Comparison of ENCODE assay signal across 14 mouse cellular contexts in the genomic region with DNA sequence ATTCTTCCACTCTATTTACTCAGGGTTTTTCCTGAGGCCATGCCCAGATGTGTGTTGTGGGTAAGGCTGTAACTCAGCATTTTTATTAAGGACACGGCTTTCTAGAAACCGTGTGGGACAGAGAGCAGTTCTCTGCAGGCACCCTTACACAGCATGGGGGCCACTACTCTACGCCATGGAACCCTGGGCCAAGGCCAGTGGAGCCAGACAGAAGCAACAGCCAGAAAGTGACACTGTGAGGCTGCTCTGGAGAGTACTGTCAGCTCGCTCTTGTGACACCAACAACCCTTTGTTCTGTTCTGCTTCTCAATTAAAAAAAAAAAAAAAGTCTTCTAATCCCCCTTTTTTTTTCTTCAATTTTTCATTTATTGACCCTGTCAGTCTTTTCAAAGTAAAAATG.
DNase-seq lines count a peak whose midpoint lies in the region; ATAC-seq and TF ChIP-seq lines count a peak whose summit lies in the region.
"Had no signal": no experiment of that assay in that cellular context is flagged by ENCODE, and none has a peak within 500 bp of the region (broad histone marks: within the 10 kb centered on the region; RNA-seq: fewer than 3 reads in every experiment).

No protein-coding gene starts in this region.

- no peaks in the 10 kb centered on the region for H3K9me3 ChIP-seq in heart, embryonic 11.5 days (replicated peaks; ENCODE audit: control insufficient read depth, low read length)
- H3K9me3 ChIP-seq in midbrain, embryonic 14.5 days (ENCODE audit: control insufficient read depth, low read length) = no peaks in the 10 kb centered on the region
- H3K9me3 ChIP-seq in midbrain, embryonic 11.5 days (ENCODE audit: control insufficient read depth, low read length) = no peaks in the 10 kb centered on the region
- no peaks in the 10 kb centered on the region for H3K9me3 ChIP-seq in forebrain, embryonic 13.5 days (replicated peaks)
- no peaks in the 10 kb centered on the region for H3K9me3 ChIP-seq in limb, embryonic 14.5 days (ENCODE audit: control insufficient read depth, low read length)
- H3K9me3 ChIP-seq: liver, embryonic 15.5 days had no signal

- no peak for ATAC-seq in heart, embryonic 11.5 days (replicated peaks; ENCODE audit: insufficient number of reproducible peaks, low FRiP score, low TSS enrichment)
- ATAC-seq in midbrain, embryonic 14.5 days (ENCODE audit: low FRiP score, low TSS enrichment) = no peak
- no peak for ATAC-seq in midbrain, embryonic 11.5 days (ENCODE audit: low FRiP score)
- ATAC-seq in forebrain, embryonic 13.5 days = no peak
- no peak for ATAC-seq in limb, embryonic 14.5 days (ENCODE audit: low FRiP score, low read depth)
- no peak for ATAC-seq in CD4-positive, CD25-positive, alpha-beta regulatory T cell, adult 4 months

- no peaks in the 10 kb centered on the region for H3K36me3 ChIP-seq in heart, embryonic 11.5 days (ENCODE audit: control insufficient read depth, insufficient read depth, low read length)
- no peaks in the 10 kb centered on the region for H3K36me3 ChIP-seq in midbrain, embryonic 14.5 days (ENCODE audit: control insufficient read depth, insufficient read depth, low read length)
- no peaks in the 10 kb centered on the region for H3K36me3 ChIP-seq in midbrain, embryonic 11.5 days (ENCODE audit: control insufficient read depth, insufficient read depth, low read length)
- no peaks in the 10 kb centered on the region for H3K36me3 ChIP-seq in forebrain, embryonic 13.5 days (ENCODE audit: poor library complexity, severe bottlenecking)
- no peaks in the 10 kb centered on the region for H3K36me3 ChIP-seq in limb, embryonic 14.5 days (ENCODE audit: control insufficient read depth, insufficient read depth, low read length)
- H3K36me3 ChIP-seq: liver, embryonic 15.5 days had no signal

- no peak overlapping the region for H3K4me2 ChIP-seq in heart, embryonic 11.5 days
- H3K4me2 ChIP-seq in midbrain, embryonic 14.5 days (ENCODE audit: low read length) = no peak overlapping the region
- no peak overlapping the region for H3K4me2 ChIP-seq in midbrain, embryonic 11.5 days
- no peak overlapping the region; the same call in 1 of the 2 replicates for H3K4me2 ChIP-seq in forebrain, embryonic 13.5 days
- no peak overlapping the region for H3K4me2 ChIP-seq in limb, embryonic 14.5 days (replicated peaks; ENCODE audit: low read depth, low read length, severe bottlenecking)
- H3K4me2 ChIP-seq: liver, embryonic 15.5 days had no signal

- H3K27ac ChIP-seq in heart, embryonic 11.5 days (ENCODE audit: low read depth, low read length) = no peak overlapping the region
- H3K27ac ChIP-seq in midbrain, embryonic 14.5 days (replicated peaks; ENCODE audit: low read depth, low read length) = 0 out of 2 replicates have a peak overlapping the region, but pooled peaks have one; percentile 41
- no peak overlapping the region for H3K27ac ChIP-seq in midbrain, embryonic 11.5 days (ENCODE audit: low read depth, low read length)
- H3K27ac ChIP-seq in forebrain, embryonic 13.5 days = peak overlapping the region; percentile 74
- H3K27ac ChIP-seq in limb, embryonic 14.5 days (replicated peaks; ENCODE audit: low read depth, low read length) = peak overlapping the region; percentile 61; the same call in 1 of the 2 replicates
- H3K27ac ChIP-seq: liver, embryonic 15.5 days had no signal

- H3K9ac ChIP-seq in heart, embryonic 11.5 days (ENCODE audit: low read depth, low read length) = no peak overlapping the region
- no peak overlapping the region for H3K9ac ChIP-seq in midbrain, embryonic 14.5 days (replicated peaks; ENCODE audit: low read length)
- H3K9ac ChIP-seq in midbrain, embryonic 11.5 days (ENCODE audit: low read length) = no peak overlapping the region
- no peak overlapping the region; the same call in 1 of the 2 replicates for H3K9ac ChIP-seq in forebrain, embryonic 13.5 days
- no peak overlapping the region for H3K9ac ChIP-seq in limb, embryonic 14.5 days (ENCODE audit: low read depth, low read length, severe bottlenecking)
- H3K9ac ChIP-seq: liver, embryonic 15.5 days had no signal

- no peak overlapping the region for H3K4me3 ChIP-seq in heart, embryonic 11.5 days (ENCODE audit: low read depth, low read length)
- H3K4me3 ChIP-seq in midbrain, embryonic 14.5 days (replicated peaks; ENCODE audit: low read depth, low read length) = no peak overlapping the region
- H3K4me3 ChIP-seq in midbrain, embryonic 11.5 days (ENCODE audit: low read depth, low read length) = no peak overlapping the region
- H3K4me3 ChIP-seq in forebrain, embryonic 13.5 days = no peak overlapping the region
- no peak overlapping the region for H3K4me3 ChIP-seq in limb, embryonic 14.5 days (replicated peaks; ENCODE audit: low read length)
- H3K4me3 ChIP-seq: liver, embryonic 15.5 days; midbrain, embryonic 10.5 days had no signal

- no peaks in the 10 kb centered on the region for H3K4me1 ChIP-seq in heart, embryonic 11.5 days (ENCODE audit: control insufficient read depth, insufficient read depth, low read length)
- peaks cover 3% of the 10 kb centered on the region; the same call in 1 of the 2 replicates for H3K4me1 ChIP-seq in midbrain, embryonic 14.5 days (ENCODE audit: control insufficient read depth, insufficient read depth, low read length)
- H3K4me1 ChIP-seq in midbrain, embryonic 11.5 days (ENCODE audit: control insufficient read depth, insufficient read depth, low read length) = peaks cover 2% of the 10 kb centered on the region; the same call in 1 of the 2 replicates
- H3K4me1 ChIP-seq in forebrain, embryonic 13.5 days = peaks cover 18% of the 10 kb centered on the region
- H3K4me1 ChIP-seq in limb, embryonic 14.5 days (ENCODE audit: control insufficient read depth, insufficient read depth, low read length) = peaks cover 5% of the 10 kb centered on the region; the same call in 1 of the 2 replicates

- no peak for TF ChIP-seq POLR2A in limb, embryonic 14.5 days (IDR thresholded peaks at IDR 0.05; ENCODE audit: borderline replicate concordance, extremely low read depth, insufficient read depth, insufficient read length)

- H3K27me3 ChIP-seq in heart, embryonic 11.5 days (ENCODE audit: control insufficient read depth, insufficient read depth, low read length) = no peaks in the 10 kb centered on the region
- no peaks in the 10 kb centered on the region for H3K27me3 ChIP-seq in midbrain, embryonic 14.5 days (ENCODE audit: control insufficient read depth, insufficient read depth, low read length)
- no peaks in the 10 kb centered on the region for H3K27me3 ChIP-seq in midbrain, embryonic 11.5 days (ENCODE audit: control insufficient read depth, insufficient read depth, low read length)
- no peaks in the 10 kb centered on the region for H3K27me3 ChIP-seq in forebrain, embryonic 13.5 days
- H3K27me3 ChIP-seq in limb, embryonic 14.5 days (ENCODE audit: control insufficient read depth, insufficient read depth, low read length) = no peaks in the 10 kb centered on the region
- H3K27me3 ChIP-seq: liver, embryonic 15.5 days had no signal

- DNase-seq in heart, adult 11 months = peak; percentile 64
- DNase-seq in midbrain, embryonic 14.5 days = no peak
- no peak for DNase-seq in midbrain, embryonic 11.5 days (ENCODE audit: low spot score, missing footprints)
- no peak for DNase-seq in limb, embryonic 14.5 days (ENCODE audit: low spot score)
- no peak for DNase-seq in gastrocnemius, postnatal 10 days
- DNase-seq: cerebellum, adult 11-12 months; heart, adult 18-20 months; heart, postnatal 10 days; thymus, postnatal 4 days had no signal

- WGBS in heart, embryonic 11.5 days (ENCODE audit: insufficient replicate concordance) = 73% methylated on average over 4 of the region's 4 CpGs
- 34% methylated on average over 4 of the region's 4 CpGs for WGBS in midbrain, embryonic 14.5 days
- WGBS in midbrain, embryonic 11.5 days = 44% methylated on average over 4 of the region's 4 CpGs
- 14% methylated on average over 4 of the region's 4 CpGs for WGBS in forebrain, embryonic 13.5 days
- WGBS in limb, embryonic 14.5 days = 53% methylated on average over 4 of the region's 4 CpGs

Comparison
In these comparisons a context has a peak if more than half of its experiments do, and no peak if none do; other contexts are left out.
1. H3K27ac ChIP-seq: peak in midbrain, embryonic 14.5 days (single experiment), forebrain, embryonic 13.5 days (single experiment) and limb, embryonic 14.5 days (single experiment); none in heart, embryonic 11.5 days (single experiment) and midbrain, embryonic 11.5 days (single experiment).